Mouse (Mus musculus) MEL (cell line): ENCODE measurements around the gene Gm1043. TPM values are rescaled to one million over a fixed set of nuclear protein-coding genes. Genes with fewer than 3 reads are reported as not detected.

Source experiments
- DNase-seq: peaks from one replicate; pipeline ENCODE4 v3.0.0; 2011; ENCODE audit warnings: low read depth, low spot score
- H3K27ac ChIP-seq: 2 replicates; pipeline ENCODE4 v1.5.1; 2012; ENCODE audit warnings: low read depth, mild to moderate bottlenecking, control low read depth, low read length, moderate library complexity; ENCODE audit not compliant: control insufficient read depth
- H3K27me3 ChIP-seq, 2 experiments: fragments of 150-350 bp in 1 of 2; sonication (generic) in 1 of 2; 2 replicates each; pipeline ENCODE4 v1.6.1; 2012; ENCODE audit warnings: low read length in 2 of 2, mild to moderate bottlenecking in 2 of 2, improper control_type of control experiment in 1 of 2, moderate library complexity in 1 of 2; ENCODE audit not compliant: insufficient read depth in 2 of 2, control insufficient read depth in 1 of 2
- H3K36me3 ChIP-seq, 2 experiments: 2 replicates each; pipeline ENCODE4 v1.6.1; 2012 to 2014; ENCODE audit warnings: low read length in 2 of 2, improper control_type of control experiment in 1 of 2, inconsistent platforms in 1 of 2, mild to moderate bottlenecking in 1 of 2; ENCODE audit not compliant: insufficient read depth in 2 of 2, control insufficient read depth in 1 of 2
- H3K4me1 ChIP-seq, 2 experiments: fragments of 150-350 bp in 1 of 2; sonication (generic) in 1 of 2; 2 replicates each; pipeline ENCODE4 v1.6.1; 2012; ENCODE audit warnings: low read length in 2 of 2, improper control_type of control experiment in 1 of 2, mild to moderate bottlenecking in 1 of 2; ENCODE audit not compliant: insufficient read depth in 2 of 2, control insufficient read depth in 1 of 2
- H3K4me3 ChIP-seq, 2 experiments: fragments of 150-350 bp in 1 of 2; sonication (generic) in 1 of 2; 2 replicates each; pipeline ENCODE4 v1.5.1; 2012; ENCODE audit warnings: low read depth in 2 of 2, low read length in 2 of 2, mild to moderate bottlenecking in 2 of 2, moderate library complexity in 2 of 2, control low read depth in 1 of 2, improper control_type of control experiment in 1 of 2; ENCODE audit not compliant: control insufficient read depth in 1 of 2, insufficient read depth in 1 of 2
- H3K79me2 ChIP-seq: 2 replicates; pipeline ENCODE4 v1.6.1; 2012; ENCODE audit warnings: mild to moderate bottlenecking, low read length, moderate library complexity; ENCODE audit not compliant: control insufficient read depth, poor library complexity, insufficient read depth
- H3K9ac ChIP-seq: 2 replicates; pipeline ENCODE4 v1.6.1; 2012; ENCODE audit warnings: low read depth, mild to moderate bottlenecking, control low read depth, low read length, moderate library complexity; ENCODE audit not compliant: control insufficient read depth, poor library complexity, severe bottlenecking
- H3K9me3 ChIP-seq: fragments of 150-350 bp; sonication (generic); replicated peaks from 2 replicates; pipeline ENCODE4 v1.6.1; 2012; ENCODE audit warnings: mild to moderate bottlenecking, low read length, improper control_type of control experiment, moderate library complexity; ENCODE audit not compliant: insufficient read depth
- BHLHE40 ChIP-seq: IDR thresholded peaks from 2 replicates; pipeline ENCODE4 v1.6.1; 2012; ENCODE audit warnings: low read depth, mild to moderate bottlenecking, inconsistent platforms, low read length, improper control_type of control experiment, borderline replicate concordance
- CHD2 ChIP-seq: IDR thresholded peaks from 2 replicates; pipeline ENCODE4 v1.6.1; 2011; ENCODE audit warnings: low read length, improper control_type of control experiment
- GABPA ChIP-seq: IDR thresholded peaks from 2 replicates; pipeline ENCODE4 v1.6.1; 2012; ENCODE audit warnings: low read depth, mild to moderate bottlenecking, inconsistent platforms, low read length, improper control_type of control experiment, moderate library complexity
- GATA1 ChIP-seq: IDR thresholded peaks from 2 replicates; pipeline ENCODE4 v1.6.1; 2011; ENCODE audit warnings: low read depth, low read length, improper control_type of control experiment
- JUND ChIP-seq: IDR thresholded peaks from 2 replicates; pipeline ENCODE4 v1.6.1; 2011; ENCODE audit warnings: low read depth, mild to moderate bottlenecking, improper control_type of control experiment, low read length
- KAT2A ChIP-seq: conservative IDR thresholded peaks from 2 replicates; pipeline ENCODE4 v1.6.1; 2012; ENCODE audit warnings: low read depth, low read length, improper control_type of control experiment, inconsistent platforms
- MAFK ChIP-seq: IDR thresholded peaks from 2 replicates; pipeline ENCODE4 v1.6.1; 2011; ENCODE audit warnings: low read depth, mild to moderate bottlenecking, low read length, improper control_type of control experiment, borderline replicate concordance
- MAX ChIP-seq: IDR thresholded peaks from 2 replicates; pipeline ENCODE4 v1.6.1; 2011; ENCODE audit warnings: low read length, improper control_type of control experiment
- MAZ ChIP-seq: IDR thresholded peaks from 2 replicates; pipeline ENCODE4 v1.6.1; 2012; ENCODE audit warnings: low read depth, mild to moderate bottlenecking, inconsistent platforms, low read length, improper control_type of control experiment
- MYB ChIP-seq: IDR thresholded peaks from 2 replicates; pipeline ENCODE4 v1.6.1; 2011; ENCODE audit warnings: mild to moderate bottlenecking, low read depth, low read length, improper control_type of control experiment
- NELFE ChIP-seq: IDR thresholded peaks from 2 replicates; pipeline ENCODE4 v1.6.1; 2011; ENCODE audit warnings: low read depth, low read length, improper control_type of control experiment
- NRF1 ChIP-seq: IDR thresholded peaks from 2 replicates; pipeline ENCODE4 v1.6.1; 2014; ENCODE audit warnings: low read depth, mild to moderate bottlenecking, inconsistent platforms, low read length, improper control_type of control experiment, moderate library complexity; ENCODE audit not compliant: poor library complexity, insufficient read depth, severe bottlenecking
- POLR2A ChIP-seq, 2 experiments: IDR thresholded peaks; 2 replicates each; pipeline ENCODE4 v1.6.1; 2011 to 2012; ENCODE audit warnings: low read length in 2 of 2, mild to moderate bottlenecking in 2 of 2, control low read depth in 1 of 2, improper control_type of control experiment in 1 of 2, low read depth in 1 of 2, moderate library complexity in 1 of 2; ENCODE audit not compliant: control insufficient read depth in 1 of 2, insufficient read depth in 1 of 2, poor library complexity in 1 of 2
- SIN3A ChIP-seq: IDR thresholded peaks from 2 replicates; pipeline ENCODE4 v1.6.1; 2012; ENCODE audit warnings: low read length, improper control_type of control experiment, inconsistent platforms
- TAL1 ChIP-seq: IDR thresholded peaks from 2 replicates; pipeline ENCODE4 v1.6.1; 2012; ENCODE audit warnings: mild to moderate bottlenecking, inconsistent platforms, low read length, moderate library complexity, mixed read lengths
- ZMIZ1 ChIP-seq: IDR thresholded peaks from 2 replicates; pipeline ENCODE4 v1.6.1; 2012; ENCODE audit warnings: low read depth, mild to moderate bottlenecking, inconsistent platforms, low read length, improper control_type of control experiment, moderate library complexity
- polyA plus RNA-seq, 2 experiments: library from polyadenylated mRNA; stranded (reverse) in 1 of 2; unstranded in 1 of 2; fragments of >175 nt in 1 of 2; fragments of >200 nt in 1 of 2; gene quantifications; 2 replicates each; pipeline versions ENCODE4 v1.2.1 to v1.2.4; 2012; ENCODE audit warnings: low replicate concordance in 2 of 2, low read depth in 1 of 2; ENCODE audit not compliant: insufficient read length in 2 of 2, insufficient read depth in 1 of 2, missing spikeins in 1 of 2
- total RNA-seq: library from RNA; depleted of rRNA; stranded (reverse); fragments of 300-350 nt; gene quantifications from 2 replicates; pipeline ENCODE4 v1.2.3, GENCODE M21; 2012

Gm1043 gene
- total and polyA plus RNA-seq, 3 experiments: not detected

- Histone ChIP-seq H3K9ac (no peak overlapping the region), H3K4me1 (no peaks in the 10 kb centered on the region), H3K36me3 (no peaks in the 10 kb centered on the region), H3K4me3 (no peak overlapping the region), H3K27ac (no peak overlapping the region), H3K79me2 (no peaks in the 10 kb centered on the region), H3K9me3 (no peaks in the 10 kb centered on the region), H3K27me3 (no peaks in the 10 kb centered on the region)
- DNase-seq: no peak
- TF ChIP-seq POLR2A (IDR thresholded peaks at IDR 0.05; ENCODE audit: control insufficient read depth in 1 of 2, insufficient read depth in 1 of 2, low read depth in 1 of 2, low read length in 2 of 2, poor library complexity in 1 of 2): no peak
- no peak for TF ChIP-seq MYB
- no peak for TF ChIP-seq TAL1
- no peak for TF ChIP-seq NELFE
- TF ChIP-seq BHLHE40: no peak
- no peak for TF ChIP-seq KAT2A
- no peak for TF ChIP-seq MAX
- no peak for TF ChIP-seq GATA1
- no peak for TF ChIP-seq JUND
- TF ChIP-seq CHD2: no peak
- TF ChIP-seq SIN3A: no peak
- TF ChIP-seq MAFK: no peak
Measured at GRCm38 (mm10) chr5:37162871-37163781, 78.0 kb downstream of the Gm1043 start.

GRCm38 (mm10) chr5:37176466-37176865 is 91.3 kb downstream of the Gm1043 start:
- Histone ChIP-seq H3K27me3 (no peaks in the 10 kb centered on the region), H3K9ac (no peak overlapping the region), H3K79me2 (no peaks in the 10 kb centered on the region), H3K27ac (no peak overlapping the region), H3K36me3 (no peaks in the 10 kb centered on the region), H3K9me3 (no peaks in the 10 kb centered on the region), H3K4me1 (no peaks in the 10 kb centered on the region), H3K4me3 (no peak overlapping the region)
- no peak for TF ChIP-seq BHLHE40
- no peak for TF ChIP-seq NRF1
- no peak for TF ChIP-seq MAZ
- no peak for TF ChIP-seq MAFK
- no peak for TF ChIP-seq GABPA
- TF ChIP-seq ZMIZ1: no peak
- no peak for DNase-seq
